Mouse (Mus musculus) neural tube, embryonic 14.5 days (tissue): ENCODE measurements at regions not wholly inside any gene's neighbourhood (a gene's known extent, or its start where the extent isn't known, plus 50 kb on each side); places are given as distances from the start of the nearest gene placed in this dataset.

Experiments used
- ATAC-seq: fragments of 200-750 bp; cut with Nextera tagmentation; 2 replicates; pipeline ENCODE4 v1.8.0; 2017; ENCODE audit warnings: low read depth, mild to moderate bottlenecking, moderate TSS enrichment, moderate library complexity
- H3K27ac ChIP-seq: fragments of 300-500 bp; sonication (generic); 2 replicates; pipeline ENCODE4 v1.5.1; 2014; ENCODE audit warnings: low read depth, mild to moderate bottlenecking, control low read depth, low read length, moderate library complexity, mixed read lengths
- H3K27me3 ChIP-seq: fragments of 300-500 bp; sonication (generic); 2 replicates; pipeline ENCODE4 v1.6.1; 2014; ENCODE audit warnings: low read length; ENCODE audit not compliant: control insufficient read depth, insufficient read depth
- H3K36me3 ChIP-seq: fragments of 300-500 bp; sonication (generic); 2 replicates; pipeline ENCODE4 v1.6.1; 2014; ENCODE audit warnings: low read length, mixed read lengths; ENCODE audit not compliant: control insufficient read depth, insufficient read depth
- H3K4me1 ChIP-seq: fragments of 300-500 bp; sonication (generic); 2 replicates; pipeline ENCODE4 v1.6.1; 2014; ENCODE audit warnings: low read length; ENCODE audit not compliant: control insufficient read depth, insufficient read depth
- H3K4me2 ChIP-seq: fragments of 300-500 bp; sonication (generic); 2 replicates; pipeline ENCODE4 v1.6.1; 2014; ENCODE audit warnings: mild to moderate bottlenecking, low read depth, low read length, control low read depth
- H3K4me3 ChIP-seq: fragments of 300-500 bp; sonication (generic); 2 replicates; pipeline ENCODE4 v1.5.1; 2014; ENCODE audit warnings: low read depth, low read length, control low read depth, mixed read lengths
- H3K9ac ChIP-seq: fragments of 300-500 bp; sonication (generic); replicated peaks from 2 replicates; pipeline ENCODE4 v1.6.1; 2014; ENCODE audit warnings: low read depth, mild to moderate bottlenecking, control low read depth, low read length, mixed read lengths
- H3K9me3 ChIP-seq: fragments of 300-500 bp; sonication (generic); 2 replicates; pipeline ENCODE4 v1.6.1; 2016; ENCODE audit warnings: low read length; ENCODE audit not compliant: control insufficient read depth
- WGBS: fragments of 180-500 bp; shearing (Covaris S2); extraction: QIAGEN DNeasy Blood & Tissue Kit; methylation state at CpG from one replicate; pipeline ENCODE4 v1.1.7; 2014; 5-methylcytosine and 5-hydroxymethylcytosine counted together

- Histone ChIP-seq H3K4me3 (no peak overlapping the region), H3K4me1 (no peaks in the 10 kb centered on the region), H3K4me2 (no peak overlapping the region), H3K27me3 (no peaks in the 10 kb centered on the region), H3K9me3 (no peaks in the 10 kb centered on the region), H3K9ac (no peak overlapping the region), H3K27ac (no peak overlapping the region), H3K36me3 (no peaks in the 10 kb centered on the region)
- ATAC-seq = no peak
- 81% methylated on average over 2 of the region's 2 CpGs for WGBS
Observed at GRCm38 (mm10) chr16:51809120-51809519, 221.9 kb upstream of the Cblb start.

GRCm38 (mm10) chr16:51811073-51811472 is 220.0 kb upstream of the Cblb start:
- no peaks in the 10 kb centered on the region for H3K27me3 ChIP-seq
- no peak overlapping the region for H3K27ac ChIP-seq
- H3K4me1 ChIP-seq = no peaks in the 10 kb centered on the region
- ATAC-seq = no peak
- no peaks in the 10 kb centered on the region for H3K36me3 ChIP-seq
- H3K4me2 ChIP-seq = no peak overlapping the region
- H3K4me3 ChIP-seq = no peak overlapping the region
- no peak overlapping the region for H3K9ac ChIP-seq
- 100% methylated on average over 1 of the region's 1 CpGs for WGBS
- no peaks in the 10 kb centered on the region for H3K9me3 ChIP-seq

GRCm38 (mm10) chr16:51842770-51843169 is 188.3 kb upstream of the Cblb start:
- no peaks in the 10 kb centered on the region for H3K9me3 ChIP-seq
- H3K36me3 ChIP-seq = no peaks in the 10 kb centered on the region
- H3K4me3 ChIP-seq = no peak overlapping the region
- no peak for ATAC-seq
- 87% methylated on average over 3 of the region's 3 CpGs for WGBS
- H3K4me2 ChIP-seq = no peak overlapping the region
- H3K27me3 ChIP-seq = no peaks in the 10 kb centered on the region
- no peak overlapping the region for H3K9ac ChIP-seq
- H3K27ac ChIP-seq = no peak overlapping the region
- no peaks in the 10 kb centered on the region for H3K4me1 ChIP-seq

GRCm38 (mm10) chr16:51845539-51845938 is 185.5 kb upstream of the Cblb start:
- H3K9ac ChIP-seq = no peak overlapping the region
- H3K4me1 ChIP-seq = no peaks in the 10 kb centered on the region
- H3K36me3 ChIP-seq = no peaks in the 10 kb centered on the region
- H3K4me2 ChIP-seq = no peak overlapping the region
- no peak overlapping the region for H3K27ac ChIP-seq
- WGBS = 67% methylated on average over 4 of the region's 4 CpGs
- ATAC-seq = peak; percentile 38; the same call in 1 of the 2 replicates
- H3K9me3 ChIP-seq = no peaks in the 10 kb centered on the region
- no peaks in the 10 kb centered on the region for H3K27me3 ChIP-seq
- H3K4me3 ChIP-seq = no peak overlapping the region

- no peaks in the 10 kb centered on the region for H3K4me1 ChIP-seq
- 73% methylated on average over 4 of the region's 4 CpGs for WGBS
- H3K4me3 ChIP-seq = no peak overlapping the region
- H3K36me3 ChIP-seq = no peaks in the 10 kb centered on the region
- H3K27ac ChIP-seq = no peak overlapping the region
- no peak overlapping the region for H3K9ac ChIP-seq
- no peak overlapping the region for H3K4me2 ChIP-seq
- H3K27me3 ChIP-seq = no peaks in the 10 kb centered on the region
- no peak for ATAC-seq
- no peaks in the 10 kb centered on the region for H3K9me3 ChIP-seq
Observed at GRCm38 (mm10) chr16:51880711-51881110, 150.3 kb upstream of the Cblb start.

- no peak overlapping the region for H3K9ac ChIP-seq
- H3K4me3 ChIP-seq = no peak overlapping the region
- no peaks in the 10 kb centered on the region for H3K27me3 ChIP-seq
- WGBS = 73% methylated on average over 2 of the region's 2 CpGs
- H3K4me2 ChIP-seq = no peak overlapping the region
- no peaks in the 10 kb centered on the region for H3K4me1 ChIP-seq
- H3K27ac ChIP-seq = no peak overlapping the region
- H3K9me3 ChIP-seq = no peaks in the 10 kb centered on the region
- ATAC-seq = no peak
- H3K36me3 ChIP-seq = no peaks in the 10 kb centered on the region
Observed at GRCm38 (mm10) chr16:51881127-51881526, 149.9 kb upstream of the Cblb start.

GRCm38 (mm10) chr16:51883813-51884212 is 147.2 kb upstream of the Cblb start:
- no peaks in the 10 kb centered on the region for H3K36me3 ChIP-seq
- H3K4me1 ChIP-seq = no peaks in the 10 kb centered on the region
- ATAC-seq = no peak
- no peak overlapping the region for H3K27ac ChIP-seq
- WGBS = 79% methylated on average over 2 of the region's 2 CpGs
- H3K9me3 ChIP-seq = no peaks in the 10 kb centered on the region
- no peaks in the 10 kb centered on the region for H3K27me3 ChIP-seq
- no peak overlapping the region for H3K4me3 ChIP-seq
- H3K4me2 ChIP-seq = no peak overlapping the region
- H3K9ac ChIP-seq = no peak overlapping the region

- 83% methylated on average over 5 of the region's 5 CpGs for WGBS
- H3K9me3 ChIP-seq = no peaks in the 10 kb centered on the region
- no peak overlapping the region for H3K4me2 ChIP-seq
- H3K27ac ChIP-seq = no peak overlapping the region
- H3K36me3 ChIP-seq = no peaks in the 10 kb centered on the region
- no peaks in the 10 kb centered on the region for H3K4me1 ChIP-seq
- ATAC-seq = no peak
- H3K4me3 ChIP-seq = no peak overlapping the region
- H3K27me3 ChIP-seq = no peaks in the 10 kb centered on the region
- H3K9ac ChIP-seq = no peak overlapping the region
Observed at GRCm38 (mm10) chr16:51887496-51887895, 143.5 kb upstream of the Cblb start.

GRCm38 (mm10) chr16:51905588-51905987 is 125.4 kb upstream of the Cblb start:
- no peak for ATAC-seq
- H3K36me3 ChIP-seq = no peaks in the 10 kb centered on the region
- WGBS = 95% methylated on average over 2 of the region's 2 CpGs
- H3K9me3 ChIP-seq = no peaks in the 10 kb centered on the region
- no peak overlapping the region for H3K4me3 ChIP-seq
- H3K4me2 ChIP-seq = no peak overlapping the region
- no peak overlapping the region for H3K27ac ChIP-seq
- H3K27me3 ChIP-seq = no peaks in the 10 kb centered on the region
- no peak overlapping the region for H3K9ac ChIP-seq
- no peaks in the 10 kb centered on the region for H3K4me1 ChIP-seq

GRCm38 (mm10) chr16:51906686-51907085 is 124.3 kb upstream of the Cblb start:
- no peak overlapping the region for H3K4me2 ChIP-seq
- no peaks in the 10 kb centered on the region for H3K36me3 ChIP-seq
- H3K4me3 ChIP-seq = no peak overlapping the region
- H3K4me1 ChIP-seq = no peaks in the 10 kb centered on the region
- no peaks in the 10 kb centered on the region for H3K27me3 ChIP-seq
- H3K9me3 ChIP-seq = no peaks in the 10 kb centered on the region
- ATAC-seq = no peak
- H3K9ac ChIP-seq = no peak overlapping the region
- H3K27ac ChIP-seq = no peak overlapping the region
- WGBS = 91% methylated on average over 4 of the region's 4 CpGs
